Mouse (Mus musculus) layer of hippocampus, postnatal 36 days (tissue): ENCODE measurements at regions not wholly inside any gene's neighbourhood (a gene's known extent, or its start where the extent isn't known, plus 50 kb on each side); places are given as distances from the start of the nearest gene placed in this dataset.
"Not testable (repeated sequence)": the region's sequence is repeated elsewhere in the genome, so short reads cannot be mapped to it uniquely, and the experiment has no call there.

Experiments used
- DNase-seq, 2 experiments: peaks; one replicate each; pipeline ENCODE4 v3.0.0; 2022

DNA sequence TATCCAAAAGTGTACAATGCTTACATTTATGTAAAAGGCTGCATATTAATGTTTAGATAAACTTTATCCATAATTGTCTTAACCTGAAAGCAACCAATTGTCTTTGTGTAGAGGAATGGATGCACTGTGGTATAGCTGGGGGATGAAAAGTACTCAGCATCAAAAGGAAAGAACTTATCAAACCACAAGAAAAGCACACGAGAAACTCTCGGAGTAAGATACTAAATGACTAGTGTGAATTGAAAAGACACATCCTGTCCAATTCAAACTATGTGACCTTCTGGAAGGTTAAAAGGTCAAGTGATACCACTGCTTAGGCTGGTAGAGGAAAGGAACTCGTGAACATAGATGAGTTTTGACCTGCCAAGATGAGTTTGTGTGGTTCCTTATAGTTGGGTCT, 192.2 kb upstream of the Tbl1xr1 start:
- DNase-seq: no peak

- DNase-seq: no peak
Observed at GRCm38 (mm10) chr3:21888710-21889109, 187.7 kb upstream of the Tbl1xr1 start.

DNA sequence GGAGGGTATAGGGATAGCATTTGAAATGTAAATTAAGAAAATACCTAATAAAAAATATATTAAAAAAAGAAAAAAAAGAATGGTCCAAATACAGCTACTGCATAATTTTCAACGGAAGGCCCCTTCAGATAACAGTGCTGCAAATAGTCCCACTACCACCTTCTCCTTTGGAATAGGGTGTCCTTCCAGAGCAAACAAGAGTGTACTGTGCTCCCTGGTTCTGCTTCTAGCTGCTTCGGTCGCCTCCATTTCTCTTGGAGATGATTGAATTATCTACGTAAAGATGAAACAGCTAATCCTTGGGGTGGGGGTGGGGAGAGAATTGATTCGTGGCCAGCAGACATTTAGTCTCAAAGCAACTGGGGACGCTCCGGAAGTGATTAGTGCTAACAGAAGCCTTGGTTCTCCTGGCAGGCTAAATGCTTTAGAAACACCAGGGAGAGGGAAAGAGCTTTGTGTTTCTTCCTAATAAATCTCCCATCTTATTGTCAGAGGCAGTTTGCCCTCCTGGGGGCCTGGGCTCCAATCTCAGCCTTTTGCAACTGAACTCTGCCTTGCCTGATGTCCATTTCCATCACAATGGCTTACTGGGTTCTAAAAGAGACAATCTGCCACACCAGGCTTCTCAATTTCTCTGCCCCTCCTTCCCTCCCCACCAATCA, 184.5 kb upstream of the Tbl1xr1 start:
- no peak for DNase-seq

DNA sequence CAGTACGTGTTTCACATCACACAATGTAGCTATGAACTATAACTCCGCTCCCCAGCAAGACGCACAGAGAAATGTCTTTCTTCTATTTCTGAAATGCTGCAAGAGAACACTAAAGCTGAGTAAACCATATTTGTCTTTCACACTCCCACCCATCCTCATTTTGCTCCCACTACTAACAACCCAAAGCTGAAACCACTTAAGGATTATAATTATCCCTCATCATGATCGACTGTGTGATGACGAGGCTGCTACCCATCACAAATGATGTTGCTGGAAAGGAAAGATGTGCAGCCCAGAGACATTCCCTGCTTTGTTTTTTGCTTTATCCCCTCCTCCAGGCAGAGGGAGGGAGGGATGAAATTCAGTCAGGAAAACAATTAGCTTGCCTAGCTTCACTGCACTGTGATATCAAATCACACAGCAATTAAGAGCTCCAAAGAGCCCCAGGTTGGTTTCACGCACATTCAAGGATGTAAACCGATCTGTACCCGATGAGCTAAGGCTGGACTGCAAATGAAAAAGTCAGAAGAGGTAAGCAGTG, 183.5 kb upstream of the Tbl1xr1 start:
- peak in 1 of 2 experiments; percentile 11 for DNase-seq

DNA sequence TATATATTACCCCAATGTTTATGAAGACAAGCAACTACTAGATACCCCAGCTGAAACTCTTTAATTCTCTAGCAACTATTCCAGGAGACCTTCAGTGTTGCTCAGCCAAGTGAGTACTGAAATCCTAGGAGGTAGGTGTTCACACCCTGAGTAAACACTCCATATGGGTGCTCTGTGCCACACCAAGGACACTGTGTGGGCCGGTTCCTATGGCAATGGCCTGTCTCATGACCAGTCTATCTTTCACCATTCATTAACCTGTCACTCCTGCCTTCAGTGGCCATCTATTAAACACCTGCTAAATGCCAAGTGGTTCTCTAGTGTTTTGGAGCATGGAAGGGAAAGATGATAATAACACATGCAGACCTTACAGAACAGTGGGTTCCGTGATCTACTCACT, 180.9 kb upstream of the Tbl1xr1 start:
- DNase-seq: no peak

GRCm38 (mm10) chr3:21898241-21898640, 178.2 kb upstream of the Tbl1xr1 start:
- DNase-seq: no peak

GRCm38 (mm10) chr3:21905384-21906073, 170.9 kb upstream of the Tbl1xr1 start:
- no peak for DNase-seq

DNA sequence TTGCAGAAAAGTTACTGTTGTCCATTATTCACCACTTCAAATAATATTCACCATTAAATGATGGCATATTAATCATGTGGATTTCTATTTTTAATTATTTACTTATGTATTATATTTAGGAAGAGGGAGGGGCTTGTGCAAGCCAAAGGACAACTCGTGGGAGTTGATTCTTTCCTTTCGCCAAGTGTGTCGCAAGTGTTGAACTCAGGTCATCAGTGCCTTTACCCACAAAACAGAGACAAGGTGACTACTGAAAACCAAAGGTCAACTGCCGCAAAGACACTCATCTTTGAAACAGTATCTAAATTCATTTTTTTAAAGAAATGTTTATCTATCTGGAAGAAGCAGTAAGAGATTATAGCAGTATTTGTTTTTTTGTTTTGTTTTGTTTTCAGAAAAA, 167.6 kb upstream of the Tbl1xr1 start:
- DNase-seq: no peak

- DNase-seq: no peak
Observed at GRCm38 (mm10) chr3:21910080-21910479, 166.4 kb upstream of the Tbl1xr1 start.

GRCm38 (mm10) chr3:21911071-21911470, 165.4 kb upstream of the Tbl1xr1 start:
- no peak for DNase-seq

DNA sequence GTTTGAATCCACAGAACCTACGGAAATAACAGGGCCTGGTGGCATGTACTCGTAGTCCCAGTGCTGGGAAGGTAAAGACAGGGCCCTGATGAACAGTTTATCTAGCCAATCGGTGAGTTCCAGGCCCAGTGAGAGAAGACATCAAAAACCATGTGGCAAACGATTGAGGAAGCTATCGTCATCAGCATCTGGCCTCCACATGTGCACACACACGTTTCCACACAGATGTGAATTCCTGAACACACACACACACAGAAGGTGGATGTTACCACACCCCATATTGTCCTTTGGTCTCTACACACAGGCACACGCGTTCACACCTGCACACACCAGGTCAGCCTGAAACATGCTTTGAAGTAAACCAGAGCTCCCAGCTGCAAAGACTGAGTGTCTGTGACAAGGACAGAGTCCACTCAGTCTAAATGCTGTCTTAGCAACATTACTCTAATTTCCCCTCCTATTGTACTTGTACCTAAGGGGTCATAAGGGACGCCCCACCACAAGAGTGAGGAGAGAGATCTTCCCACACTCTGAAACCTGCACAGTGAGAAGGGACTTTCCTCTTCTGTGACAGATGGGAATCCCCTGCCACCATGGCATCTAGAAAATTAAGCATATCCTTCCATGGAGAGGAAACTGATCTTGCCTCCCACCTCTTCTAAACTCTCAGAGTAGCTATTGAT, 159.1 kb upstream of the Tbl1xr1 start:
- no peak for DNase-seq

DNA sequence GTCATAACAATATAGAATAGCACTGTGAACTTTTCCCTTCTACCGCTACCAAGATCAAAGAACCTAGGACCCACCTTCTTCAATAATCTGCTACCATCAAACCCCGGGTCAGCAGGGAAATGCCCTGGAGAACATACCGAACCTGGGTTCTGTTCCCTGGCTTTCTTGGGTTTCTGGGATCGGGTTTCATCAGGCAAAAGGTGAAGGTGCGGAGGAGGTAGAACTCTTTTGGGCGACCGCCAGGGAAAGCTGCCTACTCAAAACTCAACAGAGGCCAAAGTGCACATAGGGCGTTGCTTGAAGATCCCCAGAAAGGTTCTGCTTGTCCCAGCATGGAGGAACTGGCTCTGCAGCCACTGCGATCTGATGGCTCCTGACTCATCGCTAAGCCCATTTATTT, 158.0 kb upstream of the Tbl1xr1 start:
- DNase-seq: no peak

DNA sequence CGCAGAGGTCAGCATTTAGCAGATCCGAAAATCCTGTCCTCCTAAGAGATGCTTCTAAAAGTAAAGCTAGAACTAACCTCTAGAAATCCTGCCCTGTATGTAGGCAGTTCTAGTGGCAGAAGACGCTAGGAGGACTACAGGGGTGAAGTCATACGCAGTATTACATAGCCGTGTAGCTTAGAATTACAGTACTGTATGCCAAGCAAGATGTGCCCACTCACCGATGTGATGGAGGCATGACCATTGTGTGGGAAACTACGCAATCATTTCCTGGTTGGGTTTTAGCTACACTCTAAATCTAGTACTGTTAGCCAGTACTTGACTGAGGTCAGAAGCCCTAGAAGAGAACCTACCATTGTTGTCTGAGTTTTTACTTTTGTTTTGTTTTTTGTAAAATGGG, 156.5 kb upstream of the Tbl1xr1 start:
- DNase-seq: no peak

DNA sequence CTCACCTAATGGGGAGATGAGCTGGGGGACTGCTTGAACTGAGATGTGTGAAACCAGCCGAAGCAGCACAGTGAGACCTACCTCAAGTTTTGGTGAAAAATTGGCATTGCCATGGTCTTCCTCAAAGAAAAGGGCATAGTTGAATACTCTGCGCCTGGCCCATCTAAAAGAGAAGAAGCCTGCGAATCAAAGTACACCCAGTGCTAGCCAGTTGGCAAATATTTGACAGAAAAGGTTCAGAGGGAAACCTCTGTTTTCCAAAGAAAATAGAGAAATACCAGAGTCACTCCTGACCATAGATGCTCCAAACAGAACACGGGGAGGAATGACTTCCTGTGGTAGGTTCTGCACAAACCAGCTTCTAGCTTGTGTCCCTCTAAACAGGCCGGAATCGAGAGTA, 144.5 kb upstream of the Tbl1xr1 start:
- DNase-seq: no peak

DNA sequence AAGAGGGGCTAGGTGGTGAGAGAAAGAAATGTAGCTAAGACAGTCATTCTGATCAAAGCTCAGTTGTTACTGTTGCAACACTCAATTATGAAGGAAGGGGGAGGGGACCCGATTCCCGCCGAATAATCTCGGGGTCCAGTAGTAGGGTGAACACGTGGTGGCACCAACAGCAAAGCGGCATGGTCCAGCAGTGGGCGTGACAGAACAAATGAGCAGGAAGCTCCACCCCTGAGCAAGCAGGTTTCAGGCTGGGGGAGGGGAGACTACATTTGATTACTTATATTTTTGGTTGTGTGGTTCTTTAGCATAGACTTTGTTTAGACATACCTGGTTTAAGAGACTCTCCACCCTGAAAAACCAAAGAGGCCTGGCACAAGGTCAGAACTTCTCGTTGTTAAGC, 143.8 kb upstream of the Tbl1xr1 start:
- not testable (repeated sequence) for DNase-seq

DNA sequence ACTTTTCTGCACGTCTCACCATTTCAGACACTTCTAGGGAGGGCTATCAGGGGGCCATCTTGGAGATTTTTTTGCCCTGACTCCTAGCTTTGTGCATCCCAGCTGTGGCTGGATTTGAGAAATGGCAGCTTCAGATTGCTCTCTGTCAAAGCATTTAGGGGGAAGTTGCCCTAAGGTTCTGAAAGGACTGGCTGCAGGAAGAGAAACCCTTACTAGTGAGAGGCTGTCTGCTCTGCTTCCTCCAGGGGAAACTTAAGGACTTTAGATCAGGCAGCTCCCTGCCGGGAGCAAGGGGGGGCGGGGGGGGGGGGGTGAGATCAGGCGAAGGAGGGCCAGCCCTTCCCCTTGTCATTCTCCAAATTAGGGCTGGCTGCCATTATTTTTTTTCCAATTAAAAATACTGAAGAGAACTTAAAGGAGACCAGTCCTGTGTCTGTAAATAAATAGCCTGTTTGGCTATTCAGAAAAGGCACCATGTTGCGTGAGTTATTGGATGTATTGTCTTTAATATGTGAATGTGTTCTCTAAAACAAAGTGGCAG, 141.7 kb upstream of the Tbl1xr1 start:
- DNase-seq: no peak

DNA sequence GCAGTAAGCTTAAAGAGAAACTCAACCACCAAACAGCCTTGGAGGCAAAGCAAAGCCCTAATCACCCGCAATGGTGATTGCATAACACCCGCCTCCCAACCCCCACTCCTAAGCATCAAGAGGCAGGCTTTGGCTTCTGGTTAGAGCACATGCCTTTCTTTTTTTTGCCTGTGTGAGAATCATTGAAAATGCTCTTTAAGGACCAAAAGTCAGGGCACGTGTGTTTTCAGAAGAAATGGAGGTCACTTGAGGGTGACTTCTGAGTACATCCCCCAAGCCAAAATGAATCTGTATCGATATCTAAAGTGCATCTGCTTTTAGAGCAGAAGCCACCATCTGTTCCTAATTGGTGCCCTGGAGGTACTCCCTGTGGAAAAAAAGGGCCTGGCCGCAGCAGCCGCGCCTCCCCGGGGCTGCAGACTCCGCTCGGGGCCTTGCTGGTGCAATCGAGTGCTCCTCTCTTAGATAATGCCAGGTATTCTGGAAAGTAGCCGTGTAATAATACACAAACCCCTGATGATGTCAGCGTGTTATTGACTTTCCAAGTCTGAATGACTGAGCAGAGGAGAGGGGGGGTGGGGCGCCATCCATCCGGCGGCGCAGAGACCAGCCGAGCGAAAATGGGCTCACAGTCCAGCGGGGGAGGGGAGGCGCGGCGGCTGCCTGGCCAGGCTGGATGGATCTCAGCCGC, 140.7 kb upstream of the Tbl1xr1 start:
- DNase-seq: peak; percentile 86 to 89

DNA sequence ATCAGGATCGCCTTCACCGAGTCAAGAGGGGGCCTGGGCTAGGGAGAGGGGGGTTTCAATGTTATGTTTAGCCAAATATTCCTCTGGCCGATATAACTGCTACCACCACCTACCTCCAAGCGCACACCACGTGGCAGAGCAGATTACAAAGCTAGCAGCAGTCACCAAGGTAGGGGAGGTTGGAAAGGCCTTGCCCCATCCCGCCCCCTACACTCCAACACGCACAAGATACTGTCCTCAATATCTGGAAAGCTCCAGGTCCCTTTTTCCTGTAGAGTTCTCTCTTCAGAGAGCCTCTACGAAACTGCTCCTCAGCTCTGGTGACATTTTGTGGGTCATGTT, 140.2 kb upstream of the Tbl1xr1 start:
- no peak for DNase-seq

- DNase-seq: no peak
Observed at GRCm38 (mm10) chr3:21936616-21937015, 139.8 kb upstream of the Tbl1xr1 start.

DNA sequence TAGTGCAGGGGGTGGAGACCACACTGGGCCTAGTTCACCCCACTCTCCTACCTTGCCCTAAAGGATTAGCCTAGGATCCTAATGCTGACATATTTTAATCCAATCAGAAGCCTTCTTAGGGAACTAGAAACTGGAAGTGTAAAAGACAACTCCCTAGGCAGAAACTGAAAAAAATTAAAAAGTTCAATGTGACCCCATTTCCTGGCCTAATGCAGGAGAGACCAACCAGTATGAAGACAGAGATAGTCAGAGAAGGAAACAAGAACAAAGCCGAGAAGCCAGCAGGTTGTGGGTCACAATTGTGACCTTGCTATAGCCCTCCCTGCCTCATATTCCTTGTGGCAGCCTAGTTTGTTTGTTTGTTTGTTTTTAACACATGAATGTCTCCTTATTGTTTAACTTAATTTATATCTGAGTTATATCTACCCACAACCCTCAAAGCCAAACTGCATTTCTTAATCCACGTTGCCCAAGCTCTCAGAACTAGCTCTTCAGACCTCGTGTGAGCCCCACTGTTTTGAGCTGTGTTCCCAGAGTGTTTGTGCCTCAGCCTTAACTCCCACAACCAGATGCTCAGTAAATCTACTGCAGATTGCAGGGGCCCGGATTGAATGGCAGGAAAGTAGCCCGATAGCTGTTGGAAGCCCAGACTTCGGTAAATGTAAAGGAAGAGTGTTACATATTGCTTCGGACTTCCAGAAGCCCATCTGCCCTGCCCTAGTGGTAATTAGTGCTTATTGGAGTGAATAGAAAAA, 139.0 kb upstream of the Tbl1xr1 start:
- peak; percentile 44 to 48 for DNase-seq

GRCm38 (mm10) chr3:21938071-21938848, 138.2 kb upstream of the Tbl1xr1 start:
- peak; percentile 34 to 44 for DNase-seq
